Mouse (Mus musculus) macrophage (primary cell): ENCODE results near the gene Hmmr. TPM values are rescaled to one million over a fixed set of nuclear protein-coding genes. Genes with fewer than 3 reads are reported as not detected.

ENCODE experiments used
- H3K27ac ChIP-seq: fragments of 350-480 bp; formaldehyde crosslinking; 2 replicates; pipeline ENCODE4 v1.9.0; 2021
- H3K36me3 ChIP-seq: fragments of 350-480 bp; formaldehyde crosslinking; 2 replicates; pipeline ENCODE4 v1.9.0; 2021; ENCODE audit errors: inconsistent target
- H3K4me3 ChIP-seq: fragments of 350-480 bp; formaldehyde crosslinking; 2 replicates; pipeline ENCODE4 v1.9.0; 2021; ENCODE audit errors: inconsistent target
- H3K79me2 ChIP-seq: fragments of 350-480 bp; formaldehyde crosslinking; 2 replicates; pipeline ENCODE4 v1.9.0; 2021; ENCODE audit errors: inconsistent target
- WGBS: methylation state at CpG from one replicate; pipeline ENCODE4 v1.1.7; 2026; ENCODE audit warnings: inconsistent platforms; ENCODE audit not compliant: missing documents; 5-methylcytosine and 5-hydroxymethylcytosine counted together
- polyA plus RNA-seq: library from polyadenylated mRNA; stranded (reverse); fragments of 250-400 nt; gene quantifications from 3 replicates; pipeline ENCODE4 v1.2.4, GENCODE M21; 2018; ENCODE audit warnings: inconsistent platforms

Hmmr gene
- polyA plus RNA-seq, 1 experiment from 2014 or later, result 7.1 TPM

- 77% methylated on average over 5 of the region's 5 CpGs for WGBS
- H3K27ac ChIP-seq, result no peak overlapping the region
- H3K4me3 ChIP-seq, result no peak overlapping the region
- H3K79me2 ChIP-seq, result peaks cover 77% of the 10 kb centered on the region
- peaks cover 18% of the 10 kb centered on the region; the same call in 1 of the 2 replicates for H3K36me3 ChIP-seq
Observed at GRCm38 (mm10) chr11:40690444-40691127, 42.6 kb downstream of the Hmmr start.

GRCm38 (mm10) chr11:40683295-40683694, 49.9 kb downstream of the Hmmr start:
- Histone ChIP-seq H3K27ac (no peak overlapping the region), H3K4me3 (no peak overlapping the region), H3K79me2 (peaks cover 36% of the 10 kb centered on the region), H3K36me3 (peaks cover 88% of the 10 kb centered on the region)
- 92% methylated on average over 3 of the region's 3 CpGs for WGBS

GRCm38 (mm10) chr11:40682456-40682855, 50.8 kb downstream of the Hmmr start:
- Histone ChIP-seq H3K36me3 (peaks cover 94% of the 10 kb centered on the region), H3K79me2 (peaks cover 27% of the 10 kb centered on the region), H3K4me3 (no peak overlapping the region), H3K27ac (no peak overlapping the region)
- WGBS, result 93% methylated on average over 3 of the region's 3 CpGs

GRCm38 (mm10) chr11:40677169-40677568, 56.1 kb downstream of the Hmmr start:
- 89% methylated on average over 1 of the region's 1 CpGs for WGBS
- Histone ChIP-seq H3K27ac (no peak overlapping the region), H3K4me3 (no peak overlapping the region), H3K79me2 (no peaks in the 10 kb centered on the region), H3K36me3 (peaks cover 42% of the 10 kb centered on the region)

- Histone ChIP-seq H3K4me3 (no peak overlapping the region), H3K36me3 (peaks cover 24% of the 10 kb centered on the region), H3K79me2 (no peaks in the 10 kb centered on the region), H3K27ac (no peak overlapping the region)
- WGBS, result 72% methylated on average over 4 of the region's 4 CpGs
Observed at GRCm38 (mm10) chr11:40675014-40675730, 58.0 kb downstream of the Hmmr start.

Other genes starting within 250 kb of the Hmmr start
- 28.8 to 55.1 TPM (median 43.4 TPM) in 3 replicates for gene Mat2b, start 38.2 kb downstream of the Hmmr start, polyA plus RNA-seq
- 35.8 to 54.5 TPM (median 53.0 TPM) in 3 replicates for gene Nudcd2, start 245 bp upstream of the Hmmr start, polyA plus RNA-seq
- gene Ccng1, start 21.9 kb upstream of the Hmmr start, polyA plus RNA-seq, result 131 to 159 TPM (median 149 TPM) in 3 replicates